Mouse (Mus musculus) kidney, embryonic 16.5 days (tissue): ENCODE data around the gene Itgav. TPM values are rescaled to one million over a fixed set of nuclear protein-coding genes. Genes with fewer than 3 reads are reported as not detected.

Experiments used
- ATAC-seq: fragments of 200-750 bp; cut with Nextera tagmentation; 2 replicates; pipeline ENCODE4 v1.8.0; 2017; ENCODE audit warnings: moderate TSS enrichment; ENCODE audit not compliant: low FRiP score, low TSS enrichment
- H3K27ac ChIP-seq: fragments of 300-500 bp; sonication (generic); 2 replicates; pipeline ENCODE4 v1.5.1; 2014; ENCODE audit warnings: low read length
- H3K27me3 ChIP-seq: fragments of 300-500 bp; sonication (generic); 2 replicates; pipeline ENCODE4 v1.6.1; 2014; ENCODE audit warnings: low read length, control low read depth, mixed read lengths; ENCODE audit not compliant: insufficient read depth
- H3K36me3 ChIP-seq: fragments of 300-500 bp; sonication (generic); 2 replicates; pipeline ENCODE4 v1.6.1; 2014; ENCODE audit warnings: low read length, control low read depth, mixed read lengths; ENCODE audit not compliant: insufficient read depth
- H3K4me1 ChIP-seq: fragments of 300-500 bp; sonication (generic); 2 replicates; pipeline ENCODE4 v1.6.1; 2014; ENCODE audit warnings: low read length, control low read depth, mixed read lengths; ENCODE audit not compliant: insufficient read depth
- H3K4me2 ChIP-seq: fragments of 300-500 bp; sonication (generic); replicated peaks from 2 replicates; pipeline ENCODE4 v1.6.1; 2014; ENCODE audit warnings: low read depth, low read length
- H3K4me3 ChIP-seq: fragments of 300-500 bp; sonication (generic); 2 replicates; pipeline ENCODE4 v1.5.1; 2014; ENCODE audit warnings: mild to moderate bottlenecking, low read length
- H3K9ac ChIP-seq: fragments of 300-500 bp; sonication (generic); replicated peaks from 2 replicates; pipeline ENCODE4 v1.6.1; 2014; ENCODE audit warnings: low read length
- H3K9me3 ChIP-seq: fragments of 300-500 bp; sonication (generic); 2 replicates; pipeline ENCODE4 v1.6.1; 2016; ENCODE audit warnings: low read length, control low read depth
- WGBS: fragments of 180-500 bp; shearing (Covaris S2); extraction: QIAGEN DNeasy Blood & Tissue Kit; methylation state at CpG from one replicate; pipeline ENCODE4 v1.1.7; 2014; 5-methylcytosine and 5-hydroxymethylcytosine counted together
- polyA plus RNA-seq: library from polyadenylated mRNA; unstranded; fragments of >200 nt; fragmentation: Nextera tagmentation; extraction: Ambion mirVana; gene quantifications from 2 replicates; pipeline ENCODE4 v1.2.1, GENCODE M21; 2015

The Itgav gene
- polyA plus RNA-seq, 1 experiment from 2014 or later: 77.1 TPM

- Histone ChIP-seq H3K4me2 (peak overlapping the region; percentile 0; the same call in 1 of the 2 replicates), H3K36me3 (peaks cover 19% of the 10 kb centered on the region), H3K27ac (peak overlapping the region; percentile 65), H3K4me3 (no peak overlapping the region), H3K4me1 (peaks cover 52% of the 10 kb centered on the region), H3K9ac (no peak overlapping the region), H3K9me3 (no peaks in the 10 kb centered on the region), H3K27me3 (no peaks in the 10 kb centered on the region)
- peak; percentile 86 for ATAC-seq
- 25% methylated on average over 9 of the region's 9 CpGs for whole genome bisulfite sequencing
Measured at GRCm38 (mm10) chr2:83739461-83740124, 15.4 kb downstream of the Itgav start.

- Histone ChIP-seq H3K27ac (peak overlapping the region; percentile 83), H3K27me3 (no peaks in the 10 kb centered on the region), H3K9me3 (no peaks in the 10 kb centered on the region), H3K4me1 (peaks cover 46% of the 10 kb centered on the region), H3K36me3 (peaks cover 17% of the 10 kb centered on the region), H3K4me3 (no peak overlapping the region), H3K4me2 (peak overlapping the region; percentile 15; the same call in 1 of the 2 replicates), H3K9ac (peak overlapping the region; percentile 38; the same call in 1 of the 2 replicates)
- peak; percentile 60 for ATAC-seq
- 13% methylated on average over 5 of the region's 5 CpGs for WGBS
Measured at GRCm38 (mm10) chr2:83740601-83741031, 16.4 kb downstream of the Itgav start.

DNA sequence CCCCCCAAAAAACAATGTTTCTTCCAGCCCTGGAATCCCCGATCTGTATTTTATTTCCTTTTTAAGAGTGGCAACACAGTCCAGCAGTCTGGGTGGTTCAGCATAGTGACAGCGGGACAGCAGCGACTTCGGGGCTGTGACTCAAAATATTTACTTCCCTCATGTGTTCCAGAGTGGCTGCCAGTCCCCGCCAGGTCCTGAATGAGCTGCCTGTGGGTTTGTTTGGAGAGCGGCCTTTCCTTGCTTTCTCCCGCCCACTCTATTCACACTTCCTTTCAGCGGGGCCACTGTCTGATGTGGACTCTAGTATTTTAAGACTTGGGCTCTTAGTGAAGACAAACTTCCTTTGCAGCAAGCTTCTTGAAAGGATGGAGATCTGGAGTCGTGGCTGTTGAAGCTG is 18.0 kb downstream of the Itgav start:
- Histone ChIP-seq H3K27ac (peak overlapping the region; percentile 61; the same call in 1 of the 2 replicates), H3K9me3 (no peaks in the 10 kb centered on the region), H3K36me3 (peaks cover 11% of the 10 kb centered on the region), H3K4me1 (peaks cover 46% of the 10 kb centered on the region), H3K4me3 (no peak overlapping the region), H3K9ac (no peak overlapping the region), H3K27me3 (no peaks in the 10 kb centered on the region), H3K4me2 (no peak overlapping the region)
- ATAC-seq: no peak; the same call in 1 of the 2 replicates
- WGBS: 34% methylated on average over 9 of the region's 9 CpGs

- H3K4me2 ChIP-seq: no peak overlapping the region
- H3K27me3 ChIP-seq: no peaks in the 10 kb centered on the region
- ATAC-seq: no peak
- WGBS: 96% methylated on average over 2 of the region's 2 CpGs
- no peaks in the 10 kb centered on the region for H3K9me3 ChIP-seq
- peak overlapping the region; percentile 61; the same call in 1 of the 2 replicates for H3K27ac ChIP-seq
- peaks cover 46% of the 10 kb centered on the region for H3K4me1 ChIP-seq
- no peak overlapping the region for H3K4me3 ChIP-seq
- H3K9ac ChIP-seq: no peak overlapping the region
- H3K36me3 ChIP-seq: peaks cover 11% of the 10 kb centered on the region
Measured at GRCm38 (mm10) chr2:83742836-83743235, 18.6 kb downstream of the Itgav start.

GRCm38 (mm10) chr2:83744276-83744952 is 20.2 kb downstream of the Itgav start:
- no peak overlapping the region for H3K4me2 ChIP-seq
- no peak overlapping the region for H3K9ac ChIP-seq
- H3K9me3 ChIP-seq: no peaks in the 10 kb centered on the region
- 66% methylated on average over 9 of the region's 9 CpGs for WGBS
- H3K27ac ChIP-seq: peak overlapping the region; percentile 58
- peaks cover 33% of the 10 kb centered on the region for H3K4me1 ChIP-seq
- no peak for ATAC-seq
- no peak overlapping the region for H3K4me3 ChIP-seq
- H3K27me3 ChIP-seq: no peaks in the 10 kb centered on the region
- peaks cover 16% of the 10 kb centered on the region for H3K36me3 ChIP-seq

- H3K4me3 ChIP-seq: no peak overlapping the region
- no peak for ATAC-seq
- H3K4me2 ChIP-seq: no peak overlapping the region
- no peaks in the 10 kb centered on the region for H3K9me3 ChIP-seq
- H3K27me3 ChIP-seq: no peaks in the 10 kb centered on the region
- no peak overlapping the region for H3K27ac ChIP-seq
- H3K4me1 ChIP-seq: peaks cover 26% of the 10 kb centered on the region
- no peak overlapping the region for H3K9ac ChIP-seq
- H3K36me3 ChIP-seq: peaks cover 16% of the 10 kb centered on the region
- 45% methylated on average over 6 of the region's 6 CpGs for WGBS
Measured at GRCm38 (mm10) chr2:83745257-83745656, 21.1 kb downstream of the Itgav start.

GRCm38 (mm10) chr2:83748581-83749118 is 24.5 kb downstream of the Itgav start:
- no peak overlapping the region for H3K27ac ChIP-seq
- no peak for ATAC-seq
- H3K4me2 ChIP-seq: no peak overlapping the region
- peaks cover 16% of the 10 kb centered on the region for H3K36me3 ChIP-seq
- 97% methylated on average over 10 of the region's 10 CpGs for WGBS
- H3K9me3 ChIP-seq: no peaks in the 10 kb centered on the region
- H3K27me3 ChIP-seq: no peaks in the 10 kb centered on the region
- H3K4me3 ChIP-seq: no peak overlapping the region
- H3K9ac ChIP-seq: no peak overlapping the region
- H3K4me1 ChIP-seq: peaks cover 8% of the 10 kb centered on the region

- Histone ChIP-seq H3K4me3 (no peak overlapping the region), H3K9me3 (no peaks in the 10 kb centered on the region), H3K4me1 (0 out of 2 replicates have a peak, but pooled peaks cover 2% of the 10 kb centered on the region), H3K27ac (no peak overlapping the region), H3K9ac (no peak overlapping the region), H3K27me3 (no peaks in the 10 kb centered on the region), H3K36me3 (peaks cover 30% of the 10 kb centered on the region), H3K4me2 (no peak overlapping the region)
- ATAC-seq: no peak
- WGBS: 88% methylated on average over 5 of the region's 5 CpGs
Measured at GRCm38 (mm10) chr2:83753008-83753407, 28.8 kb downstream of the Itgav start.

GRCm38 (mm10) chr2:83754306-83754837 is 30.2 kb downstream of the Itgav start:
- 0 out of 2 replicates have a peak overlapping the region, but pooled peaks have one; percentile 58 for H3K27ac ChIP-seq
- H3K4me1 ChIP-seq: peaks cover 13% of the 10 kb centered on the region
- ATAC-seq: no peak
- 45% methylated on average over 5 of the region's 5 CpGs for WGBS
- H3K4me2 ChIP-seq: no peak overlapping the region
- no peaks in the 10 kb centered on the region for H3K27me3 ChIP-seq
- H3K36me3 ChIP-seq: peaks cover 18% of the 10 kb centered on the region
- H3K9me3 ChIP-seq: no peaks in the 10 kb centered on the region
- H3K9ac ChIP-seq: no peak overlapping the region
- H3K4me3 ChIP-seq: no peak overlapping the region
